Mouse (Mus musculus): ENCODE results near the gene Crkl. TPM values are rescaled to one million over a fixed set of nuclear protein-coding genes. Genes with fewer than 3 reads are reported as not detected.

The Crkl gene
- polyA plus RNA-seq (2015; fragmentation: Nextera tagmentation; extraction: Ambion mirVana), result 68.9 and 72.6 TPM in 2 replicates

DNA sequence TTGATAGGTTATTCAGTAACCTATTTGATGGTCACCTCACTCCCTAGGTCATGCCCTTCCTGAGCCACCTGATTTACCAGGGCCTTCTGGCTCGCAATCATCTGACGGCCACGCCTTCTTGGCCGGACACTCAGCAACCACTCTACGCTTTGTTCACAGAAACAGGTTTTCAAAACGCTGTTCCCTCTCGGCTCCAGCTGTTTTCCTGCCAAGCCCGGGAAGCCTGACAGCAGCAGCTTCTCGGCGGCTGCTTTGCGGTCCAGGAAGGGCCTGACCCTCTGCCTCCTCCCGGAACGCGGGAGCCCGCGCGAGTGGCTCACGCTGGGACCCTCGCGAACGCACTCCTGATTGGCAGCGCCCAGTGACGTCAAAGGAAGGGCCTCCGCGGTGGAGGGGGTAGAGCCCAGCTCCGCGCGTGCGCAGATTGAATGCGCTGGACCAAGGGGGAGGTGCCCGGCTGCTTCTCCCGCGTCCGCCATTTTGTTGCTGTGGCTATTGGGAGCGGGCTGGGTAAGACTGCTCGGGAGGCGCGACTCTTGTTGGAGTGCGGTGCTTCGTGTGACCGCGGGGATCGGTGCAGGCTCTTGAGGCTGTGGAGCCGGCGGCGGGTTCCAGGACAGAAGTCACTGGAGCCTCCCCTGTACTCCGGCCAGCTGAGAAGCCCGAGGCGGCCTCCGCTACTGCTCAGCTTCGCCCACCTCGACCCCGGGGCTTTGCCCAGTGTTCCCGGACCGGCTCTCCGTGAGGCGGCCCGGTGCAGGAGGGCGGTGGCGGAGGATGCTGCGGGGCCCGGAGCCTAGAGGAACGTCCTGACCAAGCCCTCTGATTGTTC lies at the start of gene Crkl:
Crkl (plus strand) TSS at position 447 of the 832 bp plus-strand sequence.
- Histone ChIP-seq H3K27ac (peak within 1 kb of the TSS; percentile 98), H3K36me3 (peaks cover 14% of the 10 kb centered on the region), H3K4me1 (peaks cover 23% of the 10 kb centered on the region), H3K4me2 (peak within 1 kb of the TSS; percentile 82), H3K27me3 (no peaks in the 10 kb centered on the region), H3K9ac (peak within 1 kb of the TSS; percentile 94), H3K4me3 (replicated peaks) (peak within 1 kb of the TSS; percentile 89), H3K9me3 (replicated peaks) (no peaks in the 10 kb centered on the region)
- peak; percentile 97 for ATAC-seq (replicated peaks; ENCODE audit: low FRiP score)
- under 1% methylated on average over 63 of the region's 63 CpGs for WGBS

- peaks cover 18% of the 10 kb centered on the region for H3K4me1 ChIP-seq
- no peak overlapping the region for H3K9ac ChIP-seq
- H3K27ac ChIP-seq, result no peak overlapping the region
- no peaks in the 10 kb centered on the region for H3K27me3 ChIP-seq
- H3K4me3 ChIP-seq (replicated peaks), result no peak overlapping the region
- H3K4me2 ChIP-seq, result no peak overlapping the region
- H3K36me3 ChIP-seq, result peaks cover 8% of the 10 kb centered on the region; the same call in 1 of the 2 replicates
- 81% methylated on average over 1 of the region's 1 CpGs for WGBS
- ATAC-seq (replicated peaks; ENCODE audit: low FRiP score), result no peak
- no peaks in the 10 kb centered on the region for H3K9me3 ChIP-seq (replicated peaks)
Measured at GRCm38 (mm10) chr16:17402855-17403254, 48.9 kb upstream of the Crkl start.

DNA sequence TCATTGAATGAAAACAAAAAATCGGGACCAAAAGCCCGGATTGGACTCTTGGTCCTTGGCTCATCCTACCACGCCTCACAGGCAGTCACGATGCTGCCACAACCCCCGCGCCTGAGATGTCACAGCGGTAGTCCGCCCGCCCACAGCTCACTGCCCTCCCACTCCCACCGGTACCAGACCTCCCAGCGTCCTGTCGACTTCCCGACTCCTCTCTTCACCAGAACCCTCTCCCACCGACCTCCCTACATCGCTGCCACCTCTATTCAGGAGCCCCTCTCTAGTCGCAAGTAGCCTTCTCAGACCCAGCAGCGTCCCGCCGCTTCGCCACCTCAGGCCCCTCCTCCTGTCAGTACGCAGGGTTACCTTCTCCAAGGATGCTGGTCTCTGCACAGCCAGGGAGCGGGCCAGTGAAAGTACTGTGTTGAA lies 46.5 kb upstream of the Crkl start:
- Histone ChIP-seq H3K9me3 (replicated peaks) (no peaks in the 10 kb centered on the region), H3K36me3 (peaks cover 8% of the 10 kb centered on the region; the same call in 1 of the 2 replicates), H3K9ac (peak overlapping the region; percentile 66), H3K27me3 (no peaks in the 10 kb centered on the region), H3K4me2 (peak overlapping the region; percentile 68), H3K27ac (peak overlapping the region; percentile 87), H3K4me3 (replicated peaks) (peak overlapping the region; percentile 65), H3K4me1 (peaks cover 23% of the 10 kb centered on the region)
- WGBS, result 0% methylated on average over 22 of the region's 22 CpGs
- ATAC-seq (replicated peaks; ENCODE audit: low FRiP score), result peak; percentile 82

GRCm38 (mm10) chr16:17405736-17406443 lies 45.9 kb upstream of the Crkl start, which contains the start of the genes Snap29 and Pi4ka:
TSS of gene Snap29 (plus strand) at chr16:17405986.
TSS of gene Pi4ka (minus strand) at chr16:17406314.
- under 1% methylated on average over 59 of the region's 69 CpGs for WGBS
- H3K4me2 ChIP-seq, result peak within 1 kb of the TSS; percentile 68

DNA sequence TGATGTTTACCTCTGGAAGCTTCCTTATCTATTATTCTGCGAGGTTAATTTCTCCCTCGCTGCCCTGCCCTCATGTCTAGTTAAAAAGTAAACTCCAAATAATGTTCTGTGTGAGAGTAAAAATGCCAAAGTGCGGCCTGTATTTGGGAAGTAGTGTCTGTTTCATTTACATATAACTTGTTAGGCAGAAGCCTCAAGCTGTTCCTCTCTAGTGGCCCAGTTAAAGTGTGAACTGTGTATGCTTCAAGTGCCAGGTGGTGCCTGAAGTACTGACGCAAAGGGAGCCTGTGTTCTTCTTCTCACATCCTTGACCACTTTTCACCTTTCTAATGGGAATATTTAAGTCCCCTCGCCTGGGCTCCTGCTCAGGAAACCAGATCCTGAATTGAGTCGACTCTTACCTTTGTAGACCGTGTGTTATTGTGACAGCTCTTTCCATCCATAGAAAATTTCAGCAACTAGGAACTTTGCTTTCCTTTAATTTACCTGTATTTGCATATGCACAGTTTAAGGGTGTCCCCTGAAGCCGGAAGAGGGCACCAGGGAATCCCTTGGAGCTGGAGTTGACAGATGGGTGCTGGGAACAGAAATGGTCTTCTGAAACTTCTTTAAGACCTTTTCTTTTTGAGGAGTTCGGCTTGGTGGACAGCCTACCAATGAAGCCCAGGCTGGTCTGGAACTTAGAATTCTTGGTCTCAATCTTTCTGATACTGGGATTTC lies 45.1 kb upstream of the Crkl start:
- no peak for ATAC-seq (replicated peaks; ENCODE audit: low FRiP score)
- no peak overlapping the region for H3K27ac ChIP-seq
- WGBS, result 29% methylated on average over 9 of the region's 9 CpGs

More at GRCm38 (mm10) chr16:17405736-17406443, 45.9 kb upstream of the Crkl start, which contains the start of the genes Snap29 and Pi4ka:
- peak within 1 kb of the TSS; percentile 72 for H3K9ac ChIP-seq
- H3K9me3 ChIP-seq (replicated peaks), result no peaks in the 10 kb centered on the region
- H3K4me1 ChIP-seq, result peaks cover 24% of the 10 kb centered on the region
- H3K27ac ChIP-seq, result peak within 1 kb of the TSS; percentile 87
- peak within 1 kb of the TSS; percentile 65 for H3K4me3 ChIP-seq (replicated peaks)
- peak; percentile 98 for ATAC-seq (replicated peaks; ENCODE audit: low FRiP score)
- peaks cover 8% of the 10 kb centered on the region; the same call in 1 of the 2 replicates for H3K36me3 ChIP-seq
- H3K27me3 ChIP-seq, result no peaks in the 10 kb centered on the region

GRCm38 (mm10) chr16:17409046-17409445 lies 42.7 kb upstream of the Crkl start:
- no peak overlapping the region for H3K4me3 ChIP-seq (replicated peaks)
- no peaks in the 10 kb centered on the region for H3K27me3 ChIP-seq
- no peak overlapping the region for H3K9ac ChIP-seq
- no peaks in the 10 kb centered on the region for H3K36me3 ChIP-seq
- no peak overlapping the region for H3K27ac ChIP-seq
- no peak overlapping the region for H3K4me2 ChIP-seq
- 91% methylated on average over 2 of the region's 2 CpGs for WGBS
- ATAC-seq (replicated peaks; ENCODE audit: low FRiP score), result no peak
- no peaks in the 10 kb centered on the region for H3K9me3 ChIP-seq (replicated peaks)
- H3K4me1 ChIP-seq, result peaks cover 24% of the 10 kb centered on the region

More for the DNA sequence above, 45.1 kb upstream of the Crkl start:
- H3K4me1 ChIP-seq, result peaks cover 24% of the 10 kb centered on the region
- peak overlapping the region; percentile 68 for H3K4me2 ChIP-seq
- no peaks in the 10 kb centered on the region for H3K27me3 ChIP-seq
- H3K36me3 ChIP-seq, result peaks cover 8% of the 10 kb centered on the region; the same call in 1 of the 2 replicates
- H3K4me3 ChIP-seq (replicated peaks), result peak overlapping the region; percentile 65
- peak overlapping the region; percentile 72 for H3K9ac ChIP-seq
- H3K9me3 ChIP-seq (replicated peaks), result no peaks in the 10 kb centered on the region

DNA sequence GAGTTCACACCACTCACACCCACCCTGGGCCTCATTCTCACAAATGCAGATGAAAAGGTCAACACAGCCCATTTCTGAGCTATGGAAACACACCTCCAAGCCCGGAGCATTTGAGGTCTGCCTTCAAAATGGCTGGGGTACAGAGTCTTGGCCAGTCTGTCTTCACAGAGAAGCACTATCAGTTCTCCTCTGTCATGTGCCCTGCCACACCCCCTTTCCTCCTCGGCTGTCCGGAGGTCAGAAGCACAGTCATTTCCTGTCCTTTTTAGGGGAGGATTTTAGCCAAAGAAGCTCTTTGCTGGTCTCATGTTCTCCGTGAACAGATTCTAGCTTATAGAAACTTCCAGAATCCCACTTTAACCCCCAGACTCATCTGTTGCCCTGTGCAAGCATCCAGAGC lies 41.6 kb upstream of the Crkl start:
- Histone ChIP-seq H3K4me1 (peaks cover 13% of the 10 kb centered on the region), H3K27ac (no peak overlapping the region), H3K4me3 (replicated peaks) (no peak overlapping the region), H3K27me3 (no peaks in the 10 kb centered on the region), H3K9me3 (replicated peaks) (no peaks in the 10 kb centered on the region), H3K4me2 (no peak overlapping the region), H3K36me3 (no peaks in the 10 kb centered on the region), H3K9ac (no peak overlapping the region)
- 40% methylated on average over 4 of the region's 4 CpGs for WGBS
- no peak for ATAC-seq (replicated peaks; ENCODE audit: low FRiP score)

DNA sequence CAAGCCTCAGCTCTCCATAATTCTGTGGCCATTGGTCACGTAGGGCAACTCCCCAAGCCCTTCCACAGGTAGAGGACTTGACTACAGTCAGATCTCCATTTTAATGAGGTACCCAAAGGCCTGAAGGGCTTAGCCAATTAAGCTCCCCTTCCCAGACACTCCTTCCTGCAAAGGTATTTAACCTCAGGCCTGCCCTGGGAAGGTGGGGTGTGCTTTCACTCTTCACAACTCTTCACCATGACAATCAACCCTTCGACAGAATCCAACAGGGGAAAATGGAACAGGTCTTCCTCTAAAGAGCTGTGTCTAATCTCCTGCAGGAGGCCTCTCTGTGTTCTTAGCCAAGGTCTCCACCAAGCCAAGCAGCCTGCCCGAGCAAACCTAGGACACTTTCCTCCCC lies 28.8 kb upstream of the Crkl start:
- Histone ChIP-seq H3K4me3 (replicated peaks) (no peak overlapping the region), H3K4me1 (no peaks in the 10 kb centered on the region), H3K27ac (no peak overlapping the region), H3K9me3 (replicated peaks) (no peaks in the 10 kb centered on the region), H3K4me2 (no peak overlapping the region), H3K9ac (no peak overlapping the region), H3K27me3 (no peaks in the 10 kb centered on the region), H3K36me3 (peaks cover 63% of the 10 kb centered on the region)
- no peak for ATAC-seq (replicated peaks; ENCODE audit: low FRiP score)
- 85% methylated on average over 3 of the region's 3 CpGs for WGBS

DNA sequence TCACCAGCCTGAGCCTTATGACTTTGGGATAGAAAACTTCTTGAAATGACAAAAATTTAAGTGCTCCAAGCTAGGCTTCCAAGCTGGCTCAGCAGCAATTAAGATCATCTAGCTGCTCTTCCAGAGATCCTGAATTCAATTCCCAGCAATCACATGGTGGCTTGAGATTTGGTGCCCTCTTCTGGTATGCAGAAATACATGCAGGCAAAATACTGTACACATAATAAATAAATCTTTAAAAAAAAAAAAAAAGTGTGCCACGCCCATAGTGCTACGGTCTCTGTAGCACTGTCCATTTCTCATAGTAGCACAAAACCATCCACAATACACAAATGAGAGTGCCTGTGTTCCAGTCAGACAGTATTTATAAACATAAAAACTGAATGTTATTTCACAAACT lies 19.2 kb upstream of the Crkl start:
- no peaks in the 10 kb centered on the region for H3K27me3 ChIP-seq
- no peak overlapping the region for H3K4me2 ChIP-seq
- no peak for ATAC-seq (replicated peaks; ENCODE audit: low FRiP score)
- 74% methylated on average over 2 of the region's 2 CpGs for WGBS
- H3K4me3 ChIP-seq (replicated peaks), result no peak overlapping the region
- H3K4me1 ChIP-seq, result no peaks in the 10 kb centered on the region
- no peaks in the 10 kb centered on the region for H3K9me3 ChIP-seq (replicated peaks)
- H3K36me3 ChIP-seq, result peaks cover 17% of the 10 kb centered on the region
- no peak overlapping the region for H3K9ac ChIP-seq
- no peak overlapping the region for H3K27ac ChIP-seq

DNA sequence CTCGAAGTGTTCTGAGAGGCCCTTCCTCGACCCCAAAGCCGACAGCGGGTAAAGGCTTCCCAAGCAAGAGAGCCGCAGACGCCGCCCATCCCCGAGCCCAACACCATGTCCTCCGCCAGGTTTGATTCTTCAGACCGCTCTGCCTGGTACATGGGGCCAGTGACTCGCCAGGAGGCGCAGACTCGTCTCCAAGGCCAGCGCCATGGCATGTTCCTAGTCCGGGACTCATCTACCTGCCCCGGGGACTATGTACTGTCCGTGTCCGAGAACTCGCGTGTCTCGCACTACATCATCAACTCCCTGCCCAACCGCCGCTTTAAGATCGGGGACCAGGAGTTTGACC lies 557 bp downstream of the Crkl start:
- H3K9ac ChIP-seq, result peak overlapping the region; percentile 94
- WGBS, result under 1% methylated on average over 24 of the region's 24 CpGs

DNA sequence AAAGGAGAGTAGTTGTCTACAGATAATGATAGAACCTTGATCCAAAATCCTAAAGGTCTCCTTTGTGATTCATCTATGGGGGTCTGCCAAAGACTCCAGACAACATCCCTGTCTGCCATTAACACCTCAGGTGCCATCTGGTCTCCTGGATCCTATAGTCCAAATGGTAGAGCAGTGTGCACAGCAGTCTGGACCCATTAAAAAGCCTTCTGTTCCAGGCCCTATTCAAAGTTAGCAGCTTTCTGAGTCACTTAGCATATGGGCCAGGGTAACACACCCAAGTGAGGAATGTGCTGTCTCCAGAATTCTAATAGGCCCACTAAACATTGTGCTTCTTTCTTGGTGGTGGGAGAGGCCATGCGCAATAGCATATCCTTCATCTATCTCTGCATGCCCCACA lies 5.1 kb downstream of the Crkl start:
- no peak overlapping the region for H3K27ac ChIP-seq
- H3K27me3 ChIP-seq, result no peaks in the 10 kb centered on the region
- peaks cover 23% of the 10 kb centered on the region for H3K4me1 ChIP-seq
- 97% methylated on average over 1 of the region's 1 CpGs for WGBS
- peaks cover 58% of the 10 kb centered on the region for H3K36me3 ChIP-seq
- H3K4me2 ChIP-seq, result no peak overlapping the region
- no peak overlapping the region for H3K9ac ChIP-seq
- no peaks in the 10 kb centered on the region for H3K9me3 ChIP-seq (replicated peaks)
- H3K4me3 ChIP-seq (replicated peaks), result no peak overlapping the region
- ATAC-seq (replicated peaks; ENCODE audit: low FRiP score), result no peak

More for the DNA sequence above, 557 bp downstream of the Crkl start:
- H3K4me3 ChIP-seq (replicated peaks), result peak overlapping the region; percentile 89
- peak; percentile 68 for ATAC-seq (replicated peaks; ENCODE audit: low FRiP score)
- peaks cover 26% of the 10 kb centered on the region for H3K4me1 ChIP-seq
- H3K9me3 ChIP-seq (replicated peaks), result no peaks in the 10 kb centered on the region
- H3K36me3 ChIP-seq, result peaks cover 20% of the 10 kb centered on the region
- H3K4me2 ChIP-seq, result peak overlapping the region; percentile 82
- H3K27me3 ChIP-seq, result no peaks in the 10 kb centered on the region
- peak overlapping the region; percentile 98 for H3K27ac ChIP-seq
